Mouse (Mus musculus) thymus, adult 2 months (tissue): ENCODE results near the gene Gfra1.

Source experiments
- CTCF ChIP-seq: fragments of 200-500 bp; IDR thresholded peaks from 2 replicates; pipeline ENCODE4 v1.5.1; 2012; ENCODE audit warnings: mild to moderate bottlenecking, control low read depth, low read length, moderate library complexity, borderline replicate concordance; ENCODE audit not compliant: control insufficient read depth, poor library complexity, insufficient read depth; ENCODE audit errors: extremely low read depth
- POLR2A ChIP-seq: fragments of 200-500 bp; IDR thresholded peaks from 2 replicates; pipeline ENCODE4 v1.6.1; 2012; ENCODE audit warnings: mild to moderate bottlenecking, low read length, control low read depth, moderate library complexity; ENCODE audit not compliant: control insufficient read depth, poor library complexity, insufficient read depth; ENCODE audit errors: extremely low read depth

- TF ChIP-seq CTCF, result no peak
- no peak for TF ChIP-seq POLR2A
Observed at GRCm38 (mm10) chr19:58486686-58487085, 31.0 kb upstream of the Gfra1 start.
